In genomic region chr9:73866666-73867065, GRCm38 (mm10) we compare ENCODE assay signal across 23 mouse cellular contexts.
DNase-seq lines count a peak whose midpoint lies in the region; ATAC-seq and TF ChIP-seq lines count a peak whose summit lies in the region.
"Had no signal": no experiment of that assay in that cellular context is flagged by ENCODE, and none has a peak within 500 bp of the region (broad histone marks: within the 10 kb centered on the region; RNA-seq: fewer than 3 reads in every experiment).

No protein-coding gene starts in this region.

- H3K4me1 ChIP-seq in hindbrain, embryonic 14.5 days (replicated peaks; ENCODE audit: control insufficient read depth, insufficient read depth, low read length), result no peaks in the 10 kb centered on the region; the same call in 1 of the 2 replicates
- no peaks in the 10 kb centered on the region for H3K4me1 ChIP-seq in hindbrain, embryonic 16.5 days (ENCODE audit: control insufficient read depth, insufficient read depth, low read depth, low read length)
- H3K4me1 ChIP-seq: forebrain, embryonic 13.5 days; hindbrain, embryonic 10.5 days had no signal

- no peak overlapping the region for H3K27ac ChIP-seq in hindbrain, embryonic 14.5 days
- no peak overlapping the region for H3K27ac ChIP-seq in hindbrain, embryonic 16.5 days (ENCODE audit: low read depth, low read length)
- H3K27ac ChIP-seq in layer of hippocampus, adult 2 months, result no peak overlapping the region
- H3K27ac ChIP-seq: forebrain, embryonic 10.5 days; forebrain, embryonic 13.5 days; hindbrain, embryonic 10.5 days had no signal

- no peaks in the 10 kb centered on the region for H3K36me3 ChIP-seq in hindbrain, embryonic 14.5 days (replicated peaks; ENCODE audit: control insufficient read depth, insufficient read depth)
- H3K36me3 ChIP-seq in hindbrain, embryonic 16.5 days (ENCODE audit: control insufficient read depth, insufficient read depth, low read length), result no peaks in the 10 kb centered on the region
- H3K36me3 ChIP-seq: forebrain, embryonic 10.5 days; G1E; hindbrain, embryonic 10.5 days; hindbrain, embryonic 13.5 days had no signal

- H3K4me3 ChIP-seq in hindbrain, embryonic 14.5 days (replicated peaks; ENCODE audit: low read length), result no peak overlapping the region
- no peak overlapping the region for H3K4me3 ChIP-seq in hindbrain, embryonic 16.5 days (ENCODE audit: low read length)
- H3K4me3 ChIP-seq in layer of hippocampus, adult 2 months, result no peak overlapping the region
- H3K4me3 ChIP-seq: forebrain, embryonic 10.5 days; forebrain, embryonic 13.5 days; hindbrain, embryonic 10.5 days; hindbrain, embryonic 13.5 days had no signal

- TF ChIP-seq POLR2A in brain, embryonic 14.5 days (IDR thresholded peaks at IDR 0.05; ENCODE audit: borderline replicate concordance, extremely low read depth, insufficient read depth, insufficient read length, poor library complexity, severe bottlenecking), result no peak

- peak; percentile 56; the same call in 1 of the 2 replicates for ATAC-seq in cerebellum, adult (ENCODE audit: insufficient number of reproducible peaks, low FRiP score, low TSS enrichment)
- no peak for ATAC-seq in hindbrain, embryonic 14.5 days (ENCODE audit: low FRiP score)
- ATAC-seq in hindbrain, embryonic 16.5 days, result no peak
- ATAC-seq: forebrain, embryonic 13.5 days; forebrain, embryonic 16.5 days; intestine, postnatal 0 days; Patski had no signal

- H3K27me3 ChIP-seq in hindbrain, embryonic 14.5 days (ENCODE audit: control insufficient read depth, insufficient read depth, low read length), result no peaks in the 10 kb centered on the region
- H3K27me3 ChIP-seq in hindbrain, embryonic 16.5 days (replicated peaks; ENCODE audit: control insufficient read depth, insufficient read depth, low read length), result no peaks in the 10 kb centered on the region
- H3K27me3 ChIP-seq: forebrain, embryonic 13.5 days; hindbrain, embryonic 13.5 days; Patski had no signal

- no peak overlapping the region for H3K4me2 ChIP-seq in hindbrain, embryonic 14.5 days (replicated peaks)
- H3K4me2 ChIP-seq in hindbrain, embryonic 16.5 days (ENCODE audit: low read length), result no peak overlapping the region
- H3K4me2 ChIP-seq: forebrain, embryonic 13.5 days; heart, embryonic 11.5 days; hindbrain, embryonic 13.5 days had no signal

- H3K9me3 ChIP-seq in hindbrain, embryonic 14.5 days (ENCODE audit: control insufficient read depth, low read length), result 0 out of 2 replicates have a peak, but pooled peaks cover 3% of the 10 kb centered on the region
- no peaks in the 10 kb centered on the region for H3K9me3 ChIP-seq in hindbrain, embryonic 16.5 days (ENCODE audit: control insufficient read depth, low read length)
- H3K9me3 ChIP-seq: forebrain, embryonic 10.5 days; forebrain, embryonic 13.5 days; hindbrain, embryonic 10.5 days; hindbrain, embryonic 13.5 days had no signal

- no peak for TF ChIP-seq CTCF in brain, embryonic 14.5 days (IDR thresholded peaks at IDR 0.05; ENCODE audit: borderline replicate concordance, extremely low read depth, insufficient read depth, insufficient read length)
- no peak for TF ChIP-seq CTCF in layer of hippocampus, adult 2 months (conservative IDR thresholded peaks at IDR 0.05)

- H3K9ac ChIP-seq in hindbrain, embryonic 14.5 days, result no peak overlapping the region
- H3K9ac ChIP-seq in hindbrain, embryonic 16.5 days (ENCODE audit: low read depth, low read length), result no peak overlapping the region
- H3K9ac ChIP-seq: forebrain, embryonic 13.5 days; hindbrain, embryonic 13.5 days had no signal

- no peak for DNase-seq in cerebellum, adult 8-10 months
- DNase-seq in cerebellum, adult 9-10 months, result peak; percentile 70
- no peak for DNase-seq in cerebellum, adult 11 months
- DNase-seq in hindbrain, embryonic 14.5 days (ENCODE audit: low spot score), result peak; percentile 25
- peak; percentile 15 for DNase-seq in brain, embryonic 14.5 days (ENCODE audit: low read depth)
- no peak for DNase-seq in layer of hippocampus, adult 2 months (ENCODE audit: low spot score in 2 of 2)
- DNase-seq: adrenal gland, postnatal 10 days; adrenal gland, postnatal 36 days; cerebellum, postnatal 36 days; gastrocnemius, postnatal 10 days; gastrocnemius, postnatal 36 days; kidney, adult 8-10 months had no signal

- WGBS in hindbrain, embryonic 14.5 days, result 73% methylated on average over 2 of the region's 2 CpGs
- 75% methylated on average over 2 of the region's 2 CpGs for WGBS in hindbrain, embryonic 16.5 days

Comparison
In these comparisons a context has a peak if more than half of its experiments do, and no peak if none do; other contexts are left out.
1. DNase-seq: peak in cerebellum, adult 9-10 months (single experiment), hindbrain, embryonic 14.5 days (single experiment) and brain, embryonic 14.5 days (single experiment); none in cerebellum, adult 8-10 months (single experiment), cerebellum, adult 11 months (single experiment) and layer of hippocampus, adult 2 months (0 of 2).